Mouse (Mus musculus): ENCODE results near the gene Rnf128.

- TF ChIP-seq EP300 (IDR thresholded peaks at IDR 0.05; ENCODE audit: low read depth) (no peak; the same call in 1 of the 2 replicates), CTCF (IDR thresholded peaks at IDR 0.05; ENCODE audit: low read depth) (no peak)
Observed at GRCm38 (mm10) chrX:139526984-139527383, 36.1 kb upstream of the Rnf128 start.
